Mouse (Mus musculus) heart, postnatal 14 days (tissue): ENCODE data around the gene Intu. TPM values are rescaled to one million over a fixed set of nuclear protein-coding genes. Genes with fewer than 3 reads are reported as not detected.

Source experiments
- DNase-seq, 2 experiments: peaks; one replicate each; pipeline ENCODE4 v3.0.0; 2021 to 2022
- intact Hi-C: fragments of 180-260 bp; cut with DNase I; formaldehyde crosslinking; loops from one replicate; pipeline ENCODE4 v1.15.1; 2025
- long read RNA-seq, 2 experiments: library from polyadenylated mRNA; stranded (forward); transcript quantifications; one replicate each; pipeline ENCODE4 v2.0.0; 2021
- total RNA-seq, 2 experiments: library from RNA; stranded (reverse); gene quantifications; 2 replicates each; pipeline ENCODE4 v1.2.3; 2021

Gene Intu
- total RNA-seq, result 10 to 100 TPM; 11.9 to 12.4 TPM
- long read RNA-seq, experiment 1, full-length matches to known transcripts, result 5 of 17 reads
- long read RNA-seq, experiment 1, partial matches to known transcripts, result 7 of 17 reads
- long read RNA-seq, experiment 1, other reads (novel, unspliced or antisense), result 5 of 17 reads
- long read RNA-seq, experiment 2, full-length matches to known transcripts, result 2 of 14 reads
- long read RNA-seq, experiment 2, partial matches to known transcripts, result 7 of 14 reads
- long read RNA-seq, experiment 2, other reads (novel, unspliced or antisense), result 5 of 14 reads

- intact Hi-C loops, result no loop called here
- DNase-seq, result peak; percentile 73 to 79
These were observed at the start of gene Intu for GRCm38 (mm10) chr3:40531286-40532141. Gene Intu, plus strand, starts transcription at chr3:40531286.

- intact Hi-C loops, result no loop called here
- no peak for DNase-seq
These were observed 47.8 kb upstream of the Intu start for GRCm38 (mm10) chr3:40483221-40483654.

GRCm38 (mm10) chr3:40487381-40487780, 43.7 kb upstream of the Intu start:
- no peak for DNase-seq
- intact Hi-C loops, result no loop called here

DNA sequence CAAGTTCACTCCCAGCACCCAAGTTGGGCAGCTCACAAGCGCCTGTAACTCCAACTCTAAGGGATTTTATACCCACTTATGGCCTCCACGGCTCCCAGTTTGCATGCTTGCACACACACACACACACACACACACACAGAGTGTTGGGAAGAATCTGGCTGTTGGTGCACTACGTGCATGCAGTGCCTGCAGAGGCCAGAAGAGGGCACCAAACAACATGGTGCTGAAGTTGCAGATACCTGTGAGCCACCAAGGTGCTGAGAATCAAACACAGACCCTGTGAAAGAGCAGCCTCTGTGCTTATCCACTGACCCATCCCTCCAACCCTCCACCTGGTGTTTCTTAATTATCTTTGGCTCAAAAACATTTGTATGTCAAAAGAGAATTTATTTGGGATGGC, 39.3 kb upstream of the Intu start:
- DNase-seq, result no peak
- intact Hi-C loops, result no loop called here

DNA sequence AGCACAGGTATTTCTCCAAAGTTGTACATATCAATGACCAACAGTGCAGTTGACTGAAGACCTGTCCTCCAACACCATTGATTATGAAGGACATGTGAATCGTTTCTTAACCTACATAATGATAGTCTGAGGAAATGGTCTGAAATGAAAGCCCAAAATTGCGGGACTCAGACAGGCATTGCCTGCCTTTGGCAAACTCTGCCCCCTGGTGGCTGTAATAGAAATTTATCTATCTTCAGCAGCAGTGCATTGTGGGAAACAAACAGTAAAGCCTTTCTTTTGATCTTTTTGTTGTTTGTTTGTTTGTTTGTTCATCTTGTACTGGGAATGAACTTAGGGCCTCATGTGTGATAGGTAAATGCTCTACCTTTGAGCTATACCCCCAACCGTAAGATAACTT, 32.2 kb upstream of the Intu start:
- intact Hi-C loops, result no loop called here
- no peak for DNase-seq

DNA sequence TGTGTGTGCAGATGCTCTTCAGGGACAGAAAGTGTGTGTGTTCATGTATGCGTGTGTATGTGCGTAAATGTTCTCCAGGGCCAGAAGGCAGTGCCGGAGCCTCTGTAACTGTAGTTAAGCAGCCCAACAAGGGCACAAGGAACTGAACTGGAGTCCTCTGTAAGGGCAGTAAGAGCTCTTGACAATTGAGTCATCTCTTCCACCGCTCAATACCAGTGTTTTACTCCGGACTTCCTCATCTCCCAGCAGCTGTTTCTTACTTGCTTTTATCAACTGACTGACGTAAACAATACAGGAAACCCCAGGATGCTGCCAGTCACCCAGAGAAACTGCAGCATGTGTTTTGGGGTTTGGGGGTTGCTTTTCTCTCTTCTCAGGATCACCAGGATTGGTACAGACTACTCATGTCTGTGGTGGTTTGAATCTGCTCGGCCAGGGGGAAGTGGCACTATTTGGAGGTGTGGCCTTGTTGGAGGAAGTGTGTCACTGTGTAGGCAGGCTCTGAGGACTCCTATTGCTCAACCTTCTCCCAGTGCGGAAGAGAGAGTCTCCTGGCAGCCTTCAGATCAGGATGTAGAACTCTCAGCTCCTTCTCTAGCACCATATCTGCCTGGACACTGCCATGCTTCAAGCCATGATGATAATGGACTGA, 30.8 kb upstream of the Intu start:
- intact Hi-C loops, result no loop called here
- DNase-seq, result no peak

DNA sequence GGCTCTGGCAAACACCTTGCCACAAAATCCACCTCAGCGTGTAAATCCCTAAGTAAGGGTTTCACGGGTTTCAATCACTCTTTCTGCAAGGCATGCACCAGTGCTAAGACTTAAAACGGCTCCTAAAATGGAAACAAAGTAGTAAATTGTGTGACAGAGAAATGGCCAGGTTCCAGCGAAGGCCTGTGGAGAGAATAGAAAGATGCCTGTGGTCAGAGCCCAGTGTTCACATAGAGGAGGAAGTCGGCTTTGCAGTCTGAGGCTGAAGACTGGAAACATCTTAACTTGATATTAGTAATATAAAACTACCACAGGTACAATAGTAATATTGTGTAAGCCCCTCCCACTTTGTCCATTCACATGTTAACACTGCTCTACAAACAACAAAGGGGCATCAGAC, 26.7 kb upstream of the Intu start:
- intact Hi-C loops, result no loop called here
- DNase-seq, result no peak

DNA sequence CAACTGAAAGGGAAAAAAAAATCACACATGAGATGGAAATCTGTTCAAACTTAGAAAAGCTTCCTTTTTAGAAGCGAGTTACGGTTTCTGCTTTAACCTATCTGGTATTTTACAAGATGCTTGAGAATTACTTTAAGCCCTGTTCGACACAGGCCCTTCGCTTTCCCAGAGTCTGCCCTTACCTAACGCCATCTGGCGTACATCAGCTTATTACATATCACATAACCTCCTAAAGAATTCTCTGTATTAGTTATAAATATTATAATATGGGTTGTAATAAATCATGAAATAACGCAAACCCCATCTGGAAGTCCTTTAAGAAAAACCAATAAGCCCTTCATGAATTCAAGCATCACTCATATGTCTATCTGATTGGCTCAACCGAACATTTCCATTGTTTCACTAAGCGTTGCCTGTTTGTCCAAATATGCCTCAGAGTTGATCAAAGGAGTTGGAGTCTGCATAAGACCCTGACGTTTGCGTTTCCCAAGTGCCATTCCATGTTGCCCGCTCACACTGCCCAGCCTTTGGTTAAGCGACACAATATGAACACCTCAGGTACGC, 25.6 kb upstream of the Intu start:
- intact Hi-C loops, result no loop called here
- no peak for DNase-seq

GRCm38 (mm10) chr3:40508927-40509576, 22.0 kb upstream of the Intu start:
- intact Hi-C loops, result no loop called here
- DNase-seq, result no peak

DNA sequence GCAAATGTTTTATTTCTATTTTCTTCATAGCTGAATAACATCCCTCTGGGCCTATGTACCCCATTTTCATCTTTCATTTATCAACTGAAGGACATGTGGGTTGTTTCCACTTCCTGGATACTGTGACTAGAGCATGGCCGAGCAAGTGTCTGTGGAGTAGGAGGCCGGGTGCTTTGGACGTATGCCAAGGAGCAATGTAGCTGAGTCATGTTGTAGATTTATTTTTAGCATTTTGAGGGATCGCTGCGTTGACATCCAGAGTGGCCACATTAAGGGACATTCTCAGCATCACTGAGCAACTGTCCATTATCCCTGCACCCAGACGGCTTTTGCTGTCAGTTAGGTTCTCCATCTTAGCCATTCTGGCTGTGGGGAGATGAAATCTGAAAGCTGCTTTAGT, 20.5 kb upstream of the Intu start:
- intact Hi-C loops, result no loop called here
- DNase-seq, result peak; percentile 11 to 34

DNA sequence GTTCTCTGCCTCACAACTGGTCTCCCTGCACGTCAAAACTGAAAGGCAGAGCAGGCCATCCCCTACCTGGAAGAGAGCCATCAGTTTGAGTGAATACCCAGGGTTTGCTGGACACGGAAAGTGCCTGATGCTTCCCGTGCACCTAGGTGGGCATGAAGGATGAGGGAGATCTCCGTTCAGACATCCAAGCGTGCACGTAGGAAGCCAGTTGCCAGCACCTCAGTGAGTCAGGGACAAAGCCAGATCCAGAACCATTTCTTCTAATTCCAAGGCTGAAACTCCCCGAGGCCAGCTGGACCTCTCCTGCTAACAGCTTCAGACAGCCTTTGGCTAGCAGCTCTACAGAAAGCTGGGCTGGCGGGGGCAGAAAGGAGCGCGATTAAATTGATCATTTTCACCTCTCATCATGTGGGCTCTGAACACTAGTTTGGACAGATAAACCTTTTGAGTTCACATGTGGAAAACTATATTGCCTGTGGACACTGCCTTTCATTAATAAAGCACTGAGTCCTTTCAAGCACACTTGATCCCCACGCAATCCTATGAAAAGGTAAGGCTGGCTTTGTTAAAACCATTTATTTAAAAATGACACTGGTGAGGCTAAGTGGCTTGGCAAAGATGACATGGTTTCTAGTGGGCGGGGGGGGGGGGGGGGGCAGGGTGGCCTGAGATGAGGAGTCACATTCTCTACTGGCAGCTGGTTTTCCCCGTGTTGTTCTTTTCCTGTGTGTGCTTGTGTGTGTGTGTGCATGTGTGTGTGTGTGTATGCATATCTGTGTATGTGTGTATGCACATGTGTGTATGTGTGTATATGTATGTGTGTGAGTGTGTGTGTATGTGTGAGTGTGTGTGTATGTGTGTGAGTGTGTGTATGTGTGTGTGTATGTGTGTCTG, 17.9 kb upstream of the Intu start:
- no peak for DNase-seq
- intact Hi-C loops, result no loop called here

- intact Hi-C loops, result no loop called here
These were observed 12.8 kb upstream of the Intu start for GRCm38 (mm10) chr3:40518240-40518639.

GRCm38 (mm10) chr3:40519555-40519954, 11.5 kb upstream of the Intu start:
- intact Hi-C loops, result no loop called here
- no peak for DNase-seq

More at GRCm38 (mm10) chr3:40518240-40518639, 12.8 kb upstream of the Intu start:
- no peak for DNase-seq

DNA sequence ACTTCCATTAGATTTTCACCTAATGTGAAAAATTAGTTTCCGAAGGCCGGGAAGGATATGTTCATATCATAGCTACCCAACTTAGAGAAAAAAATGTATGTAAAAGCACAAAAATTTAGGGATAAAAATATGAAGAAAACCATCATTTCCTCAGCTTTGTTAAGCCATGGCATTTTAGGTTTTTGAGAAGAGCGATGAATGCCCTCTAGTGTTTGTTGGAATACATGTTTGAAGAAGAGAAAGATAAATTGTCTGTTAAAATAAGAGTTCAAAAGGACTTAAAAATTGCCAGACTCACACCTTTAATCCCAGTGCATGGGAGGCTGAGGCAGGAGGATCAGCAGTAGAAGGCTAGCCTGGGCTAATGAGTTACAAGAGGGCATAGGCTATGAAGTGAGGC, 10.5 kb upstream of the Intu start:
- DNase-seq, result no peak
- intact Hi-C loops, result no loop called here

DNA sequence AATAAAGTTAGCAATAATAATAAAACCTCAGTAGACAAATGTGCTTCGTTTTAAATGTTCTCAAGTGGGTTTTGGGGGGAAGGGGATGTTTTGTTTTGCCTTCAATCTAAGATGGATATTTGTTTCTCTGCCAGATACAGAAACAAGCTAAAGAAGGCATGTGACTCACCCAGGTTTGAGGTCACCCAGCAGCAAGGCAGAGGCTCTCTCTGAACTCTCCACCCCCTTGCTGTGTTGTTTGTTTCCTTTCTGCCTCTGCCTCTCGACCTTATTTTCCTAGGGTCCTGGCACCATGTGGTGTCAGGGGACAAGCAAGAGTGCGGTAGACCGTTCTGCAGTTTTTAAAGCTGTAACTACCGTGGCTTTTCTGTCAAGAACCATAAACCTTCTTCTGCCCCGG, 8.6 kb upstream of the Intu start:
- DNase-seq, result no peak
- intact Hi-C loops, result no loop called here

- no peak for DNase-seq
- intact Hi-C loops, result no loop called here
These were observed 8.2 kb upstream of the Intu start for GRCm38 (mm10) chr3:40522846-40523245.

DNA sequence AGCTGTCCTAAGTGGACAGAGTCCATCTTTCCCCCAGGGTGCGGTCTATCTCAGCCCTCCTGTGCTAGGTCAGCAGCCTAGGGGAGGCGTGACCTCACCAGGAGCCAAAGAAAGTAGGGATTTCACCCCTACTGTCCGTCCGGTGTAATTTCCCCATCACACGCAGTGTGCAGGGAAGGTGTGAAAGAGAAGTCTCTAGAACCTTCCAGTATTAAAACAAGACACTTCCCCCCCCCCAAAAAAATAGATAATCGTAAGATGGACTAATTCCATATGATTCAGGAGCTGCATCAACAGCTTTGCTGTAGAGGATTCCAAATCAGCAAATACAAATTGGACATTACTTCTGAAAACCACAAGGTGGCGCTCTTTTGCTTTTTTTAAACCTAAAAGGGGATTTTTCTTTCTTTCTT, 7.7 kb upstream of the Intu start:
- intact Hi-C loops, result no loop called here
- no peak for DNase-seq

GRCm38 (mm10) chr3:40524841-40525240, 6.2 kb upstream of the Intu start:
- intact Hi-C loops, result loop anchor here (5.0 kb wide), 2 partner anchors 222 to 277 kb away; partner anchors contain the start of gene Plk4
- no peak for DNase-seq

- DNase-seq, result peak; percentile 41 to 67
These were observed 5.7 kb upstream of the Intu start for GRCm38 (mm10) chr3:40525341-40525740.

More at GRCm38 (mm10) chr3:40525341-40525740, 5.7 kb upstream of the Intu start:
- intact Hi-C loops, result loop anchor here (5.0 kb wide), 2 partner anchors 222 to 277 kb away; partner anchors contain the start of gene Plk4
